Mouse (Mus musculus) intestine, embryonic 14.5 days (tissue): Measurements from ENCODE around the gene Ifit1bl2. TPM values are rescaled to one million over a fixed set of nuclear protein-coding genes. Genes with fewer than 3 reads are reported as not detected.
"Not testable (repeated sequence)": the region's sequence is repeated elsewhere in the genome, so short reads cannot be mapped to it uniquely, and the experiment has no call there.

Experiments used
- ATAC-seq: fragments of 200-750 bp; cut with Nextera tagmentation; replicated peaks from 2 replicates; pipeline ENCODE4 v1.8.0; 2017; ENCODE audit warnings: low read depth, moderate number of reproducible peaks, moderate TSS enrichment, moderate library complexity; ENCODE audit not compliant: low FRiP score, low TSS enrichment
- DNase-seq: peaks from one replicate; pipeline ENCODE4 v3.0.0-alpha.2; 2018; ENCODE audit warnings: low spot score
- H3K27ac ChIP-seq: fragments of 300-500 bp; sonication (generic); 2 replicates; pipeline ENCODE4 v1.5.1; 2014; ENCODE audit warnings: low read depth, mild to moderate bottlenecking, control low read depth
- H3K27me3 ChIP-seq: fragments of 300-500 bp; sonication (generic); replicated peaks from 2 replicates; pipeline ENCODE4 v1.6.1; 2014; ENCODE audit warnings: low read length, control low read depth; ENCODE audit not compliant: control insufficient read depth, insufficient read depth
- H3K36me3 ChIP-seq: fragments of 300-500 bp; sonication (generic); 2 replicates; pipeline ENCODE4 v1.6.1; 2014; ENCODE audit warnings: low read length, control low read depth; ENCODE audit not compliant: control insufficient read depth, insufficient read depth
- H3K4me1 ChIP-seq: fragments of 300-500 bp; sonication (generic); replicated peaks from 2 replicates; pipeline ENCODE4 v1.6.1; 2014; ENCODE audit warnings: low read length, control low read depth, mixed read lengths; ENCODE audit not compliant: control insufficient read depth, insufficient read depth
- H3K4me2 ChIP-seq: fragments of 300-500 bp; sonication (generic); 2 replicates; pipeline ENCODE4 v1.6.1; 2014; ENCODE audit warnings: low read length
- H3K4me3 ChIP-seq: fragments of 300-500 bp; sonication (generic); 2 replicates; pipeline ENCODE4 v1.5.1; 2014; ENCODE audit warnings: low read depth, low read length, control low read depth, mixed read lengths
- H3K9ac ChIP-seq: fragments of 300-500 bp; sonication (generic); 2 replicates; pipeline ENCODE4 v1.6.1; 2014; ENCODE audit warnings: mild to moderate bottlenecking, low read length
- H3K9me3 ChIP-seq: fragments of 300-500 bp; sonication (generic); 2 replicates; pipeline ENCODE4 v1.6.1; 2016; ENCODE audit warnings: low read length, control low read depth; ENCODE audit not compliant: control insufficient read depth
- WGBS: fragments of 180-500 bp; shearing (Covaris S2); extraction: QIAGEN DNeasy Blood & Tissue Kit; methylation state at CpG from one replicate; pipeline ENCODE4 v1.1.7; 2014; 5-methylcytosine and 5-hydroxymethylcytosine counted together
- polyA plus RNA-seq: library from polyadenylated mRNA; unstranded; fragments of >200 nt; fragmentation: Nextera tagmentation; extraction: Ambion mirVana; gene quantifications from 2 replicates; pipeline ENCODE4 v1.2.1, GENCODE M21; 2014

Gene Ifit1bl2
- polyA plus RNA-seq, 1 experiment from 2014 or later = 0.14 TPM

GRCm38 (mm10) chr19:34599250-34599649 is 41.3 kb downstream of the Ifit1bl2 start:
- ATAC-seq, H3K4me3 ChIP-seq: not testable (repeated sequence)

GRCm38 (mm10) chr19:34598341-34598740 is 42.2 kb downstream of the Ifit1bl2 start:
- no peak overlapping the region for H3K4me3 ChIP-seq
- H3K9me3 ChIP-seq = no peaks in the 10 kb centered on the region
- H3K9ac ChIP-seq = no peak overlapping the region
- H3K4me2 ChIP-seq = no peak overlapping the region
- H3K27me3 ChIP-seq = no peaks in the 10 kb centered on the region
- ATAC-seq (no peak), DNase-seq (no peak)
- H3K4me1 ChIP-seq = no peaks in the 10 kb centered on the region
- H3K27ac ChIP-seq = no peak overlapping the region
- no peaks in the 10 kb centered on the region for H3K36me3 ChIP-seq
- WGBS = 86% methylated on average over 2 of the region's 2 CpGs

More at GRCm38 (mm10) chr19:34599250-34599649, 41.3 kb downstream of the Ifit1bl2 start:
- H3K27me3 ChIP-seq, H3K4me2 ChIP-seq, H3K9me3 ChIP-seq, H3K36me3 ChIP-seq, DNase-seq, H3K27ac ChIP-seq, H3K4me1 ChIP-seq, H3K9ac ChIP-seq: not testable (repeated sequence)

- H3K9me3 ChIP-seq = no peaks in the 10 kb centered on the region
- no peaks in the 10 kb centered on the region for H3K4me1 ChIP-seq
- no peaks in the 10 kb centered on the region for H3K36me3 ChIP-seq
- H3K27me3 ChIP-seq = no peaks in the 10 kb centered on the region
- ATAC-seq (no peak), DNase-seq (no peak)
- H3K4me2 ChIP-seq = no peak overlapping the region
- H3K9ac ChIP-seq = no peak overlapping the region
- H3K27ac ChIP-seq = no peak overlapping the region
- H3K4me3 ChIP-seq = no peak overlapping the region
Observed at GRCm38 (mm10) chr19:34596811-34597210, 43.7 kb downstream of the Ifit1bl2 start.

GRCm38 (mm10) chr19:34594523-34594922 is 46.0 kb downstream of the Ifit1bl2 start:
- WGBS = 83% methylated on average over 3 of the region's 3 CpGs
- H3K27ac ChIP-seq, H3K36me3 ChIP-seq, ATAC-seq, H3K9me3 ChIP-seq, H3K4me2 ChIP-seq, H3K4me1 ChIP-seq, H3K27me3 ChIP-seq, H3K4me3 ChIP-seq, H3K9ac ChIP-seq, DNase-seq: not testable (repeated sequence)

- Histone ChIP-seq H3K9me3 (no peaks in the 10 kb centered on the region), H3K9ac (no peak overlapping the region), H3K4me3 (no peak overlapping the region), H3K27ac (no peak overlapping the region), H3K36me3 (no peaks in the 10 kb centered on the region), H3K4me1 (no peaks in the 10 kb centered on the region), H3K4me2 (no peak overlapping the region), H3K27me3 (no peaks in the 10 kb centered on the region)
- ATAC-seq (no peak), DNase-seq (no peak)
- 91% methylated on average over 2 of the region's 2 CpGs for WGBS
Observed at GRCm38 (mm10) chr19:34593456-34593855, 47.1 kb downstream of the Ifit1bl2 start.

GRCm38 (mm10) chr19:34588959-34589358 is 51.6 kb downstream of the Ifit1bl2 start:
- ATAC-seq = no peak
- Histone ChIP-seq H3K9me3 (no peaks in the 10 kb centered on the region), H3K27ac (no peak overlapping the region), H3K4me3 (no peak overlapping the region), H3K36me3 (no peaks in the 10 kb centered on the region), H3K27me3 (no peaks in the 10 kb centered on the region), H3K4me2 (no peak overlapping the region), H3K9ac (no peak overlapping the region), H3K4me1 (no peaks in the 10 kb centered on the region)
- DNase-seq = no peak

- not testable (repeated sequence) for DNase-seq, H3K4me1 ChIP-seq, H3K36me3 ChIP-seq, H3K27me3 ChIP-seq, H3K4me2 ChIP-seq, H3K4me3 ChIP-seq, H3K27ac ChIP-seq, H3K9ac ChIP-seq, H3K9me3 ChIP-seq, ATAC-seq
- 78% methylated on average over 6 of the region's 12 CpGs for WGBS
Observed at GRCm38 (mm10) chr19:34587898-34588692, 52.4 kb downstream of the Ifit1bl2 start.

GRCm38 (mm10) chr19:34585740-34586458 is 54.6 kb downstream of the Ifit1bl2 start:
- DNase-seq, H3K4me3 ChIP-seq, H3K9ac ChIP-seq, ATAC-seq, H3K27me3 ChIP-seq, H3K9me3 ChIP-seq, H3K4me1 ChIP-seq, H3K36me3 ChIP-seq, H3K27ac ChIP-seq, H3K4me2 ChIP-seq: not testable (repeated sequence)
- WGBS = 69% methylated on average over 5 of the region's 5 CpGs
